Mouse (Mus musculus): ENCODE measurements at regions not wholly inside any gene's neighbourhood (a gene's known extent, or its start where the extent isn't known, plus 50 kb on each side); places are given as distances from the start of the nearest gene placed in this dataset.
"Not testable (repeated sequence)": the region's sequence is repeated elsewhere in the genome, so short reads cannot be mapped to it uniquely, and the experiment has no call there.

DNA sequence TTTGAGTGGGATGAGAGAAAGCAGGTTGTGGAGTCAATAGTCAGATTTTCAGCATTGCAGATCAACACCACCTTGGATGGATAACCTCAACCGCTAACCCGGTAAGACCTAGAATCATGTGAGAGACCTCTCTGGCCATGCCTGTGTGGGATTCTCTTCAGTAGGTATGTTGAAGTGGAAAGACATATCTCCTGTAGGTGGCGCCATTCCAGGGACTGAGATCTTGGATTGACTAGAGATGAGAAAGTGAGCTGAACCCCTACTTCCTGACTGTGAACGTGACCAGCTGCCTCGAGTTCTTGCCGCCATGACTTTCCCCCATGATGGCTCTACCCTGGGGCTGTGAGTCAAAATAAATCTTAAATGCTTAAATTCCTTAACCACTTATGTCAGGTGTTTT is 102.7 kb downstream of the Eva1a start:
- DNase-seq (ENCODE audit: low spot score in 2 of 2): no peak

DNA sequence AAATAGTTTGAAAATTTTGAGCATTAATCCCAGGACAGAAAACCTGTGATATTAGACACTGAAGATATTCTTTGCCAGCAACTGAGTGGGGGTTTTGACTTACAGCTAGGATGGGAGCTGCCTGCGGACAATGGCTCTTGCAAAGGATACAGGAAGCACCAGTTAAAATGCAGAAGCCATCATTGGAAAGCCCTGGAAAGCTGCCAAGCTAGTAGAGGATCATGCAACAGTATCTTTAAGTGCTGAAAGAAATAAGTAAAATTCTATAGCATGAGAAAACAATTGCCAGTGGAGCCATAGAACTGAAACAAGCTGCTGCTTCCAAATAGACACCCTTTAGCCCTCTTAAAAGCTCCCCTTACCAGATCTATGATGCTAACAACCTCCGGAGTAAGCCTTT is 109.2 kb downstream of the Eva1a start:
- DNase-seq (ENCODE audit: low spot score in 2 of 2): no peak

DNA sequence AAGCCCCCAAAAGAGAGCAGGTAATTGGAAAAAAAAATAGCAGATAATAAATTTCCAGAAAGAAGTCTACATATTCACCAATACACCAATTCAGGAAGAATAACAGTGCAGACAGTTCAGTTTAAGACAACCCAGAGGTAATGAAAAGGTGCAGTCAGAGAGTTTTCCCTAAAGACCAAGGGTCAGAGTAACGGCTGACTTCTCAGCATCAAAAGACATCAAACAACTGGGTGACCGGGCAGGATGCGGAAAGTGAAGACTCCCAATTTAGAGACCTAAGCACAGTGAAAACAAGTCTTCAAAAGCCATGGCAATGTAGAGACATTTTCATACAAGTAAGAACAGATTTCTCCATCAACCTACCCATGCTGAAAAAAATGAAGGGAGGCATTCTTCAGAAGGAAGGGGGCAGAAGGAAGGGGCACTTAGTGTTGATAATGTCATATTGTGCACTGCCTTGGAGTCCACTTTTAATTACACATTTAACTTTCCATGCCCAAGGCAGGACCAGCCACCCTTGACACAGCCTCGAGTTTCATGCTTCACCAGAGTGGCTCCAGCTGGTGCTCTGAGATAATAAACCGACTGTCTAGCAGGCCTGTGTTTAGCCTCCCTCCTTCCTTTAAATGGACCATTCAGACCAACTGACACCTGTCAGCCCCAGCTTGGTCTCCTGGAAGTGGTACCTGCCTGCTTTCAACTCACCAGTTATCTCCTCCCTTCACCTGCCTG is 129.7 kb downstream of the Eva1a start:
- no peak for DNase-seq (ENCODE audit: low spot score in 2 of 2)

DNA sequence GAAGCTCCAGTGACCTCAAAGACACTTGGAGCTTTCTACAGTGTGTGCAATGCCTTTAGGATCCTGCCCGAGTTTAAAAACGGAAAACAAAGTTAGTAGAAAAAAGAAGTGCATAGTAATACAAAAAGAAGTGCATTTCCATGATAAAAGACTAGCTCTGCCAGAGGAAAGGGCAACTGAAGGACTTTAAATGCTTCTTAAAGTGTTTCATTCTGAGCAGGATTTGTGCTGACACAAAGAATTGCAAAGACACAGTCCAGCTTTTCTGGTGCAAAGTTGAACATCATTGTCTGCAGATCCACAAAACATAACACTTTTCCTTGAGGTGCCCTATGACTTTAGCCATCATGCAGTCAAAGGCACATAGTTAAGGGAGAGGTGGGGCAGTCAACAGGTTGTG is 134.1 kb downstream of the Eva1a start:
- DNase-seq (ENCODE audit: low spot score in 2 of 2): no peak

DNA sequence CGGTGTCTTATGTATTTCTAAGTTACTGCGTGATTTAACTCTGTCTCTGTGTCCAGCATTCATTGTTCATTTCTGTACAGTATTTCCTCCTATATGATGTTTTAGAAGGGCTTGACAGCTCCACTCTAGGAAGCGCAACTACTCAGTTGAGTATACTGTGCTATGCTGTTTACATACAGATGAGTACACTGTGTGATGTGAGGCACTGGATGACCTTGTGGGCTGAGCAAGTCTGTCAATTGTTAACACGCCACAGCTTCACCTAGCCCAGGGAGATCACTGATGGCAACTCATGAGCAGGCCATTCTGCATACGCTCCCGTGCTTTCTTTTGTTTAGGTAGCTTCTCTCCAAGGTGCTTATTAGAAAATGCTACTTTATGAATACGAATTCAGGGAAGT is 159.3 kb downstream of the Eva1a start:
- no peak for DNase-seq (ENCODE audit: low spot score in 2 of 2)

DNA sequence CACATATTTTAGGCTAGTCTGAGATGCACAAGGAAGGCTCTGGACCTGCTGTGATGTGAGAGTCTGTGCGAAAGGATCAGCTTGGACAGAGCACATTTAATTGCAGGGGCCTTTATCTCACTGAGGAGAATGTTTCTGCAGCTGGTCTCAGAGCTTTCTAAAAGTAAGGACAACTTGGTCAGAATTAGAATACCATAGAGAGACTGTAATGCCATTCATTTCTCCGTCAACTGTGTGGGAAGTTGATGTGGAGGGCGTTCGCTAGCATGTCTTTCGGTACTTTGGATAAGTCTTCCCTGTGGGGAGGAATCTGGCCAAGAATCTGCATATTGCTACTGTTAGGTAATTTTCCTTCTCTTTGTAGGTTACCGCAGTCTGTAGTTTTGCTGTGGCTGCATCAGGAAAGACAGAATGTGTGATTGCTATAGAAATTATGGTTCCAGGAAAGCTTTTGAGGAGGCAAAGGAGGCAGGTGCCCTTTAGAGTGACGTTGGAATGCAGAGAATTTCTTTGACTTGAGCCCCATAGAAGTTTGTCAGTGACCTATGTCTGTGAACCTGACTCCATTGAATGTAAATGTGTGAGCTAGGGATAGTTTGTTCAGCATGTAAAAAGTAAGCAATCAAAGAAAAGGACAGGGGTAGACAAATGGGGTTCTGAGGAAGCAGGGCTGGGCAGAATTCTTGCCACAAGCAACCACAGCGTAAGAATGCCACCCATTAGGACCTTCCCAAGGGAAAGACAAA is 164.2 kb downstream of the Eva1a start:
- DNase-seq (ENCODE audit: low spot score in 2 of 2): no peak

DNA sequence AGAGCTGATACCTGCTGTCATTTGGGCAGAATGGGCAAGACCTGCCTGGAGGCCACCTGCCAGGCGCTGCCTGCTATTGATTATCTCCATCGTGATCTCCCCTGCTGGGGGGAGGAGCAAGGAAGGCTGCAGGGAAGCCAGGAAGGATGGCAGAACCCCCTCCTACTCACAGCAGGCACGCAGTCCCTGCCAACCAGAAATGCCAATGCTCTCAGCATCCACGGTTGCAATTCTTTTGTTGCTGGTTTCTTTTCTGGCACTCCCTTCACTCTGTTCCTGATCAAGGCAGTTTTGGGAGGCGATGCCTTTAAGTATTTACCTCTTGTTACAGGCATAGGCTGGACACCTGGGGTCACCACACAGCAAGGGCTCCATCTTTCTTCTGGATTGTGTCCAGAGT is 164.3 kb upstream of the Tacr1 start:
- peak; percentile 42 to 47 for DNase-seq (ENCODE audit: low spot score in 2 of 2)

DNA sequence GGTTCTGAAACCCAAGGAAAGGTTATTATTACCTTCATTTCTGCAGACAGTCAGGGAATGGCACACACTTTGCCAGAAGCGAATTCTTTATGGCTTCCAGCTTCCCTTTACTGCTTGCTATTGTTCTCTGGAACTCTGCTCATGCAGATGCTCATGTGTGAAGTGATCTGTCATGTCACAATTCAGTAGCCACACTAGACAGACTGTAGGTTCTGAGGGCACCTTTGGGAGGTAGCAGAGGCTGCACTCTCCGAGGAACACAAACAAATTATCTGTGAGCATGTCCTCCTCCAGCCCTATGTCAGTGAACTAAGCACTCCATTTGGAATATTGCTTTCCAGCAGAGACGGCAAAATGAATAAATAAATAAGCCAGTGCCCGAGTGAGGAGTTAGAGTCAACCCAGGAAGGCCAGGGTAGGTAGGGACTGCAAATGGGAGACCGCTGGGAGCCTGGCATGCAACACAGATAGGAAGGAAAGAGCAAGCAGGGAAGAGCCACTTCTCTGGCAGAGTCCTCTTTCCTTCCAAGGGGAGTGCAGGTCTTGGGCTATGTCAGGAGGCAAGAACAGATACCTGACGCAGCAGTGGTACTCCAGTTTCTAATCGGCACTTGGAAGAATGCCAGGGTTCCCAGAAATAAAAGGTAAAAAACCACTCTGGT is 161.4 kb upstream of the Tacr1 start:
- DNase-seq (ENCODE audit: low spot score in 2 of 2): no peak

DNA sequence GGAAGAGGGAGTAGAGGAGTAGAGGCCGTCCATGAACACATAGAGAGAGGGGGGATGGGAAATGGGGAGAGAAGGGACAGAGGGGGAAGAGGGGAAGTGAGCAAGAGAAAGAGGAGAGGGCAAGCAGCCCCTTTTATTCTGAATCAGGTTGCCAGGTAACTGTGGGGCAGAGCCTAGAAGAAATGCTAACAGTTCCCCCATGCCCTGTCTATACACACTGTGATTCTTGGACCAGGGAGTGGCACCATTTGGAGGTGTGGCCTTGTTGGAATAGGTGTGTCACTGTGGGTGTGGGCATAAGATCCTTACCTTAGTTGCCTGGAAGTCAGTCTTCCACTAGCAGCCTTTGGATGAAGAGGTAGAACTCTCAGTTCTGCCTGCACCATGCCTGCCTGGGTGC is 154.5 kb upstream of the Tacr1 start:
- DNase-seq (ENCODE audit: low spot score in 2 of 2): not testable (repeated sequence)

DNA sequence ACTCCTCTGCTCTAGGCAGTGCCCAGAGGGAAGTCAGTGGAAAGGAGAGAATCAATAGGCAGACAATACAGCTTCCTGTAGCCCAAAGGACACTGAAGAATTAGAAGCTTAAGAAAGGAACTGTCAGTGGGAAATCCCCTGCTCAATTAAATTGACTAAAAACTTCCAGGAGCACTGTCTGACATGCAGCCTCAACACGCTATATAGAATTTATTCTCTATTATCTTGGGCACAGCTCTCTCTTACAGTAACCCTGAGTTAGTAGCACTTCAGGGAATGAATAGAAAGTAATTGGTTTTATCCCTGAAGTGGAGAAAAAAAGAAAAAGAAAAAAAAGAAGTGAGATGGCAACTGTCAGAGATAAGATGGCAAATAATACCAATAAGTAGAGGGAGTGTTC is 117.6 kb upstream of the Tacr1 start:
- no peak for DNase-seq (ENCODE audit: low spot score in 2 of 2)

DNA sequence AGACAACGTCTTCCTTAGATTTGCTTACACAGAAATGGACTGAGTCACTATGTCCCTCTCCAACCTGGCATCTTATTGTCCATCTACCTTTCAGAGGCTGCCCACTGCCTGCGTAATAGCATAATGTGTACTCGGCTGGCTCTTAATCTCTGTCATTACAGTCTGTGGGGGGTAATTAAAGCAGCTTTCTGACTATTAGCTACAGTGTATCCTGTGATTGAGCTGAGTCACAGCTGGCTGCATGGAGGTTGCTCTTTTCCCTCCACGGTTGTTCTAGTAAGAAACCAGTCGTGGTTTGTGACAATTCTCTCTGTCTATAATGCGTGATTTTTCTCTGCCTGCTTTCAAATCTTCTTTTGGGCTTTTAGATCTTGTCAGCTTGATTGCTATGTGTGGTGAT is 116.9 kb upstream of the Tacr1 start:
- DNase-seq (ENCODE audit: low spot score in 2 of 2): no peak

DNA sequence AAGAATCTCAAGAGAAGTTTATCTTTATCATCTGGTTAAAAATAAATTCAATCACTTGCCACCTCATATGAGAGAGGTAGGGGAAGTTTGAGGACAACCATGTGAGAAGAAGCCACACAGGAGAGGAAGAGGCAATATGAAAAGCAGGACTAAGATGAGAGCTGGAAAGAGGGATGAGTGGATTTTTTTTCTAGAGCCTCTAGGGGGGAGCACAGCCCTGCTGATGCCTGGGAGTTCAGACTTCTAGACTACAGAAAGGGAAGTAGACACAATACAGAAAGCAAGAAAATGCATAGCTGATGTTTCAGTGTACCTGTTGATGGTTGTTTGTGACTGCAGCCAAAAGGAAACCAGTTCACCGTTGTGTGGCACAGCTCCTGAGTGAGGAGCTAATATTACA is 108.6 kb upstream of the Tacr1 start:
- peak in 1 of 2 experiments; percentile 26 for DNase-seq (ENCODE audit: low spot score in 2 of 2)

DNA sequence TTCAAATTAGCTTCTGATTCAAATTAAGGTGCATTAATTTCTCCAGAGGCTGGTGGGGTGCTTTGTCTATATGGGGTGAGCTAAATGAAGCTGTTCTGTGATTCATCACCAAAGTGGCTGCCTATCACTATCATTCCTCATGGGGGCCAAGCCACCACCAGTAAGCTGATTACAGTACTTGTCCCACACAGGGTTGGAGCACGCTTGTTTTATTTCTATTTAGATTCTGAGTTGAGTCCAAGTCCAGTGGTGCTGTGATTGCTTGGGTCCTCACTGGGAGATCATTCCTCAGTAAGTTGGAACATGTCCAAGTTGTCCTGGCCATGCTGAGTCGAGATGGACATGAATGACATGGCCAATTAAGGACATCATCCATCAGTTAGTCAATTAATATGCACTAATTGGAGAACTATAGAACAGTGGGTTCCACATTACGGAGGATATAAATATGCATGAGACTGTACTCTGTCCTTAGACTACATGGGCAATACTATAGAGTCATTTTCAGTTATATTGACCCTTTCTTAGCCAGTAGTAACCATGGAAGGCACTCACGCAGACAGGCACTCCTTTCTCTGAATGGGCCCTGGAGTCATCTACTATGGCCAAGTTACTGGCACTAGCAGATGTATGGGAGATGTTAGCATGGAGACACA is 105.3 kb upstream of the Tacr1 start:
- DNase-seq (ENCODE audit: low spot score in 2 of 2): no peak

DNA sequence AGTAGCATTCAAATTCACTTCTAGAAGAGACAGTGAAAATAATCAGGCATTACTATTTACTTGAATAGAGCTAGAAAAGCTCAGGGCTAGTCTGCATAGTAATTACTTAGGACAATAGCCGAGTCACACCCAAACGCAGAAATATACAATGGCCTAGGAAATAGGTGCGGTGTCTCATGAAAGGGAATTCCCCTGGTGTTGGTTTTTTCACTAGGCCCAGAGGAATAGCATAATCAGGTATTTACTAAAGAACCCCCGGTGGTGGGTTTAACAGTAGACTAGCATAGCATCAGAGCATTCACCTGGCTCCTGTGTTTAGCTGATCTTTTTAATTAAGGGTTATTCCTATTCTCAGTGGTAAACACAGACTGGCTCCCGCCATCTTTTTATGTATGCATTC is 99.9 kb upstream of the Tacr1 start:
- DNase-seq (ENCODE audit: low spot score in 2 of 2): not testable (repeated sequence)

DNA sequence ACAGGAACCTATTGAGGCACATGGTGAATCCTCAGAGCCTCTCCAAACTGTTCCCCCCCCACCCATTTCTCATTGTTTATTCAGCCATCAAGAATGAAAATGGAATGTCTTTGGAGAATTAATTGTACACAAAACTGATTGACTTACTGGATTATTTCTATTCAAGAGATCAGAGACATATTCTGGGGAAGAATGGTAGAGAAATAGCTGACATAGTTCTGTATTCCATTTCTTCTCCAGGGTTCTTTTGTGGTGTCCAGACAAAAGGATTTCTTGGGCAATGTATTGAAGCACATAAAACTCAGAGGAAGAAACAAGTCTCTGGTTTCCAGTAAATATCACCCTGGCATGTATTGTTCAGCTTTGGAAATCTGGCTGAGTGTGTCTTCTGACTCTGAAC is 88.4 kb upstream of the Tacr1 start:
- DNase-seq (ENCODE audit: low spot score in 2 of 2): no peak
